Mouse (Mus musculus): ENCODE data around the gene Elovl6. TPM values are rescaled to one million over a fixed set of nuclear protein-coding genes. Genes with fewer than 3 reads are reported as not detected.

The Elovl6 gene
- 9.2 TPM for polyA plus RNA-seq (2014; fragmentation: Illumina TruSeq; extraction: RNeasy Lipid Tissue Mini Kit (QIAGEN cat#74804); ENCODE audit: low read depth, low replicate concordance)

GRCm38 (mm10) chr3:129532180-129532864 lies at the start of gene Elovl6:
Gene Elovl6, plus strand, starts transcription at chr3:129532355.

Other genes starting within 250 kb of the Elovl6 start
- gene Enpep, start 199.6 kb upstream of the Elovl6 start, polyA plus RNA-seq (2014; fragmentation: Illumina TruSeq; extraction: RNeasy Lipid Tissue Mini Kit (QIAGEN cat#74804); ENCODE audit: low read depth, low replicate concordance): 0.98 TPM
- 3.8 TPM for gene Egf, start 223.0 kb downstream of the Elovl6 start, polyA plus RNA-seq (2014; fragmentation: Illumina TruSeq; extraction: RNeasy Lipid Tissue Mini Kit (QIAGEN cat#74804); ENCODE audit: low read depth, low replicate concordance)

Measured in testis, adult 10 weeks (tissue).